Mouse (Mus musculus) megakaryocyte, embryonic 14.5 days (primary cell): ENCODE data around the gene Lbhd2.

Source experiments
- FLI1 ChIP-seq: IDR thresholded peaks from 2 replicates; pipeline ENCODE4 v1.6.1; 2012; ENCODE audit warnings: low read length, inconsistent platforms, mixed read lengths
- GATA1 ChIP-seq: IDR thresholded peaks from 3 replicates; pipeline ENCODE4 v1.6.1; 2012; ENCODE audit warnings: mixed read lengths, low read length, inconsistent platforms, borderline replicate concordance

DNA sequence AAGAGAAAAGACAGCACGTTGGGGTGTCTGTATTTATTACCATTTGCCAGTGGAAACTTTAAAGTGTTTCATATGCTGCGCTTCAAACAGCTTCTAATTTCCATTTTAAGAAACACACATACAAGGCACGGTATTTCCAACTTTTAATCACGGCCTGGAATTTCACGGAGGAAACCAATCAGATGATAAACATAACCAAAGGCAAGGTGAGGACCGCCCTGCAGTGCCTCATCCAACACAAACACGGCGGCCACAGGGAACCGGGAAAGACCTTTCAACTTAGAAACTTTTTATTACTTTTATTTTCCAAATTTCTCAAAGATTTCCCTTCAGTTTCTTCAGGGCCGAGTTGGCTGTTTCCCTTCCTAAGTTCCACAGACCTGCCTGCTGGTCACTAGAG is 31.9 kb upstream of the Lbhd2 start:
- TF ChIP-seq FLI1 (no peak), GATA1 (no peak)
